Mouse (Mus musculus): ENCODE results near the gene Gm10447.
A peak's percentile ranks its signal among the peaks of the same experiment; 100 is the strongest.
"Not testable (repeated sequence)": the region's sequence is repeated elsewhere in the genome, so short reads cannot be mapped to it uniquely, and the experiment has no call there.

Gm10447 gene

GRCm38 (mm10) chr11:53446183-53446582 is 10.7 kb downstream of the Gm10447 start:
- DNase-seq (ENCODE audit: low read depth in 1 of 2, low spot score in 2 of 2) = no peak

DNA sequence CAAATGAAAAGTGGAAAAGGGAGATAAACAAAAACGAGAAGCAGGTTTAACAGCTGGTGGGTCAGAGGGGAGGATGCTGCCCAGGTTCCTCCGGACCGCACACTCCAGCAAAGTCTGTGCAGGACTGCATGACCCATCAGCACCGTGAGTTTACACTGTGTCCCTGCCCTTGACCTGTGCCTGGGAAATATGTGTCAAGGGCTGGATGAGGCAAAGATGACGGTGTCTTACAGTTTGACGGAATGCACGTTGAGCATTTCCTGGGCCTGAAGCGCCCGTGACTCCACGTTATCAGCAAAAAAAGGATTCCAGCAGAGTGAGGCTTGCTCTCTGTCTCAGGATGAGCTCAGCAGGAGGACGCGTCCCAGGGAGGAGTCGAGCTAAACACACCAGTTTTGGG is 11.3 kb downstream of the Gm10447 start:
- no peak for DNase-seq (ENCODE audit: low read depth in 1 of 2, low spot score in 2 of 2)

GRCm38 (mm10) chr11:53443861-53444260 is 13.0 kb downstream of the Gm10447 start:
- peak in 1 of 2 experiments; percentile 26 for DNase-seq (ENCODE audit: low read depth in 1 of 2, low spot score in 2 of 2)

GRCm38 (mm10) chr11:53441921-53442320 is 15.0 kb downstream of the Gm10447 start:
- DNase-seq (ENCODE audit: low read depth in 1 of 2, low spot score in 2 of 2) = no peak

DNA sequence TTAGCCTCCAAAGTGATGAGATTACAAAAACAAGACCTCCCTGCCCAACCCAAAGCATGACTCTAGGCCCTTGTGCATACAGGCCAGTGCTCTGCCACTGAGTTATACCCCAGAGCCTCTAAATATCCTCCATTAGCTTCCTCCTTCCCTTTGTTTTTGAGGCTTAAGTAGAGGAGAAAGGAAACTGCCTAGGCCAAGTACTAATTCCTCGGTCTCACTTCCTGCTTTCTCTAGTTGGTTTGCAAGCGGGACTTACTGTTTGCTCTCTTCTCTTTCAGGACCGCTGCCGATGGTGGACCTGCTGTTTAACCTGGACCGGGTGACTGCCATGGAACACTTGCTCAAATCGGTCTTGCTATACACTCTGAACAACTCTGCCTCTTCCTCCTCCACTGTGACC is 20.6 kb downstream of the Gm10447 start:
- no peak for DNase-seq (ENCODE audit: low read depth in 1 of 2, low spot score in 2 of 2)

GRCm38 (mm10) chr11:53435504-53435903 is 21.4 kb downstream of the Gm10447 start:
- no peak for DNase-seq (ENCODE audit: low read depth in 1 of 2, low spot score in 2 of 2)

- no peak for DNase-seq (ENCODE audit: low read depth in 1 of 2, low spot score in 2 of 2)
These were observed 23.9 kb downstream of the Gm10447 start for GRCm38 (mm10) chr11:53433057-53433456.

- no peak for DNase-seq (ENCODE audit: low read depth in 1 of 2, low spot score in 2 of 2)
These were observed 25.4 kb downstream of the Gm10447 start for GRCm38 (mm10) chr11:53431347-53432056.

DNA sequence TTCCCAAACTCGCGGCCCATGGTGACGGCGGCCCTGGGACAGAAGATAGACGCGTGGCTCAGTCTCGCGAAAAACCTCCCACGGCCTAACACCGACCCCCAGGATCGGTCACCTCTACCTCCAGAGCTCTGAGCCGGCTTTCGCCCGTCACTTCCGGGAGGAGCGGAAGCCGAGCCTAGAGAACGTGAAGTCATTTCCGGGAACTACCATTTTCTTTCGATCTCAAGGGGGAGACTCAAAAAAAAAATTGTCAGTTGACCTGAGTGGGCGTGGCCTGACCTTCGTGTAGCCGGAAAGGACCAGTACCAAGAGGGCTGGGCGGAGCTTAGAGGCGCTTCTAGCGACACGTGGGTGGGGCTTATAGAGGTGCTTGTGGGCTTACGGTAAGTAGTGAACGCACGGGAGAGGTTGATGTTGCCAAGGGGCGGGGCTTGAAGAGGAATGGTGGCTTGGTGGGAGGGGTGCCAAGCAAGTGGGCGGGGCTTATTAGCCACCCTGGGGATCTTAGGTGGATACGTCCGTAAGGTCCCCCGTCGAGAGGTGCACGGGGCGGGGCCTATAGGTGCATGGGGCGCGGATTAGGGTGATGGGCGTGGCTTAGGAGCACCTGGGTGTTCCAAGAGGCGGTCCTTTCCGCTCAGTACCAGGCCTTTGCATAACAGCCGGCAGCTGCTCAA is 26.1 kb downstream of the Gm10447 start, which contains the start of the genes Uqcrq and Gdf9:
Gene Uqcrq, minus strand, starts transcription at position 162 of the 677 bp plus-strand sequence.
Gene Gdf9, plus strand, starts transcription at position 354 of the 677 bp plus-strand sequence.
- DNase-seq (ENCODE audit: low read depth in 1 of 2, low spot score in 2 of 2) = peak; percentile 95 to 97

DNA sequence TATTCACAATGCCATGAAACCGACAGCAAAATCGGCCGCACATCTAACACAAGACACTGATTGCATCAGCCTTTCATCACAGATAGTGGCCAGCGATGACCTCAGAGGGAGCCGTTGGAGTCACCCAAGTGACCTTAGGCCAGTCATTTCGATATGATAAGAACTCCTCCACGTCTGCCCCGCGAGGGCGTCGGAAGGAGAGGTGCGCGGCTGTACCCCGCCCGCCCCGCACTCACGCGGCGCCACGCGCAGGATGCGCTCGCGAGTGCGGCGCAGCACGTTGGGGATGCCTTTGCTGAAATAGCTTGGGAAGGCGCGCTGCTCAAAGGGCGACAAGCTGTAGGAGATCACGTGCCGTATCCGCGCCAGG is 26.6 kb downstream of the Gm10447 start:
- no peak for DNase-seq (ENCODE audit: low read depth in 1 of 2, low spot score in 2 of 2)

- DNase-seq (ENCODE audit: low read depth in 1 of 2, low spot score in 2 of 2) = no peak
These were observed 27.7 kb downstream of the Gm10447 start for GRCm38 (mm10) chr11:53429182-53429581.

DNA sequence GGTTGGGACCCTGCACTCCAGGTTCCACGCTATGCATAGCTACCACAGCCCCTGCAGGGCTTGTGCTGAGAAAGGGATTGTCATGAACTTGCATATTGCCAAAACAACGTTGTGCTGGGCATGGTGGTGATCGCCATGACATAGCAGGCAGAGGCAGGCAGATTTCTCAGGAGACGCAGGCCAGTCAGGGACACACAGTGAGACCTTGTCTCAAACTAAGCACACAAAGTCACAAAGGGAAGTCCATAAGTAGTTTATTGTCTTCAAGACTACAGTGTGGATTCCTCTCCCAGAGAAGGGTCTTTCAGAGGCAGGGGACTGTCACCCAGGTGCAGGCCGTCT is 28.2 kb downstream of the Gm10447 start:
- no peak for DNase-seq (ENCODE audit: low read depth in 1 of 2, low spot score in 2 of 2)

GRCm38 (mm10) chr11:53427993-53428715 is 28.8 kb downstream of the Gm10447 start:
- no peak for DNase-seq (ENCODE audit: low read depth in 1 of 2, low spot score in 2 of 2)

DNA sequence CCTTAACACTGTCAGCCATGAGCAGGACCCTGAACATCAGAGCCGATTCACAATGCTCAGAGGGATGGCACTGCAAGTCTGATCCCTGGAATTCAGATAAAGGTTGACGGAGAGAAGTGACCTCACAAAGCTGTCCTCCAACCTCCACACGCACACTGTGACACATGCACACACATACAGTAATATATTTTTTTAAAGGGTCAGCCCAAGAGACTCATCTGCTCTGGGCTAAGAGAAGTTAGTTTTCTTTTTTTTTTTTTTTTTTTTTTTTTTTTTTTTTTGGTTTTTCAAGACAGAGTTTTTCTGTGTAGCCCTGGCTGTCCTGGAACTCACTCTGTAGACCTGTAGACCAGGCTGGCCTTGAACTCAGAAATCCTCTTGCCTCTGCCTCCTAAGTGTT is 30.0 kb downstream of the Gm10447 start:
- not testable (repeated sequence) for DNase-seq (ENCODE audit: low read depth in 1 of 2, low spot score in 2 of 2)

DNA sequence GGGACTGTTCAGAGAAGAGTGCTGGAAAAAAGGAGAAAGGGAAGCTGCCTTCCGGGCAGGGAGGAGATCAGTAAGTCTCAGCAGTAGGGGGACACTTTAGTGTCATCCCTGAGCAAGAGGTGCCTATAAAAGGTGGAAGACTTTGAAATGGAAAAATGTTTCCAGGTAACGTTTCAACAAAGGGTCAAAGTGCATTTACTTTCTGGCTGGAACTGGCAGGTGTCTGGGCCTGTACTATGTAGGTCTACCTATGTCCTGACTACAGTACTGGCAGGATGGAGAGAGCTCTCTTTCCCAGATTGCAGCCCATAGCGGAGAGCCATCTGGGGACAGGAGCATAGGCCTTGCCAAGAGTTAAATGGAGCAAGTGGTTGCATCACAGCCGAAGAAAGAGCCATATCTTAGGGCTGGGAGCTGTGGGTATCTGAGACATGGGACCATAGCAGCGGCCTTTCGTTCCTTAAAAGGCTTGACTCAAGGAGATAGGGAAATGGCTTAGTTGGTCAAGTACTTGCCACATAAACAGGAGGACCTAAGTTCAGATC is 31.1 kb downstream of the Gm10447 start:
- no peak for DNase-seq (ENCODE audit: low read depth in 1 of 2, low spot score in 2 of 2)

DNA sequence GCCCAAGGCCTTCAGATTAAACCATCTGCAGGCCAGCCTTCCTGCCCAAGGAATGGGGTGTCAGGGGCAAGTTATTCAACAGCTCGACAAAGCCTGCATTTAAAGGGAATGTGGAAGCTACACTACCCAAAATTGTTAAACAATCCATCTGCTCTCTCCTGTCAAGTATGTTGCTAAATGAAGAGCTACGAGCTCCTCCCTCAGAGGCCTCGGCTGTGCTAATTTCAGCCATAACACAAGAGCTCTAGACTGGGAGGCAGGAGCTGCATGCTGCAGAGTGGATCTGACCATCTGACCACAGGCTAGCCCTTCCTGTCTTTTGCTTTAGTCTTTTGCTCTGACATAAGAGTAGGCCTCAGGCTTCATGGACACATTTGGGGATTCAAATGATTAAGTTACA is 31.7 kb downstream of the Gm10447 start:
- DNase-seq (ENCODE audit: low read depth in 1 of 2, low spot score in 2 of 2) = no peak

DNA sequence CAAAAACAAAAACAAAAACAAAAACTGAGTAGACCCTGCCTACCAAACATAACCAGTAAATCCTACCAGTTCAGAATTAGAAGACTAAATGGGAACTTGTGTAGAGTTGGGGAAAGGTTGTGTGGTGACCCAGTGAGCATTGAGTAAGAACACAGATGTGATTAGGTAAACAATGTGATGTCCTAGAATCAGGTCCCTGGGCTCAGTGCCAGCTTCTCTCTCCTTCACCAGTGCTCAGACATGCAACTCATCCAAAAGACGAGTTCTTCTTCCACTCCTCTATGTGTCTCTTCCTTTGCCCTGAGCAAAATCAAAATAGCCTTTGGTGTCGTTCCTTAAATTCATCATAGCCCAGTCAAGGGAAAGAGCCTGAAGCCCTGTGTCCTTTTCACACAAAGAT is 32.1 kb downstream of the Gm10447 start:
- no peak for DNase-seq (ENCODE audit: low read depth in 1 of 2, low spot score in 2 of 2)

GRCm38 (mm10) chr11:53423036-53423435 is 33.9 kb downstream of the Gm10447 start, which contains the start of gene Leap2:
Gene Leap2, minus strand, starts transcription at chr11:53423170.
- DNase-seq (ENCODE audit: low read depth in 1 of 2, low spot score in 2 of 2) = no peak

DNA sequence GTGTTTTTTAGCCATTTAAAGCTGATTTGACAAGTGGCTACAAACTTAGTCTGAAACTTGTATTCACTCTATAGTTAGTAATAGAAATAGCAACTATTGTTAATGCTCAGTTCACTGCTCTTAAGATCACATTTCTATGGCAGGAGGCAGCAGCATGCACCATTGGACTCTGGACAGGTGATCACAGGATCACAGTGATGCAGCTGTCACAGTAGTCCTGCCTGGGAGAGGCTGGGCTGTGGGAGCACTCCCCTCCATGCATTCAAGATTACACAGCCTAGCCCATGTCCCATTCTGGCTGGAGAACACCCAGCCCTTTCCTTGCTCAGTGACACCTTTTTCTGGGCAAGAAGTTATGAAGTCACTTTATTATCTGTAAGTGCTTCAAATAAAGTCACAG is 38.9 kb downstream of the Gm10447 start:
- DNase-seq (ENCODE audit: low read depth in 1 of 2, low spot score in 2 of 2) = no peak

GRCm38 (mm10) chr11:53413871-53414270 is 43.0 kb downstream of the Gm10447 start:
- no peak for DNase-seq (ENCODE audit: low read depth in 1 of 2, low spot score in 2 of 2)

DNA sequence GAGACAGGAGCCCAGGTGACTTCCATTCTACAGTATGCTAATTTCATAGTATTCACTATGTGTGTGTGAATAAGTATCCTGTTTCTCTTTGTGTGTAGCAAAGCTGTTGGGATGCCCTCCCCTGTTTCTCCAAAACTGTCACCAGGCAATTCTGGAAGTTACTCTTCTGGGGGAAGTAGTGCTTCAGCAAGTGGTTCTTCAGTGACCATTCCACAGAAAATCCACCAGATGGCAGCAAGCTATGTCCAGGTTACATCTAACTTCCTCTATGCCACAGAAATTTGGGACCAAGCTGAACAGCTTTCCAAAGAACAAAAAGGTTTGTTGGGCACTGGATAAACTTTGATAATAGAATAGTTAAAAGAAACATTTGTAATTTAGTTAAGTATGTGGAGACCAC is 45.2 kb downstream of the Gm10447 start:
- DNase-seq (ENCODE audit: low read depth in 1 of 2, low spot score in 2 of 2) = no peak

Data from monocyte, adult 2 months (primary cell).